ENCODE assay signal across 29 mouse cellular contexts in genomic region chr11:118530313-118530712, GRCm38 (mm10). TPM values are rescaled to one million over a fixed set of nuclear protein-coding genes. Genes with fewer than 3 reads are reported as not detected.
DNase-seq lines count a peak whose midpoint lies in the region; ATAC-seq and TF ChIP-seq lines count a peak whose summit lies in the region.
"Had no signal": no experiment of that assay in that cellular context is flagged by ENCODE, and none has a peak within 500 bp of the region (broad histone marks: within the 10 kb centered on the region; RNA-seq: fewer than 3 reads in every experiment).

No protein-coding gene starts in this region.

- H3K27ac ChIP-seq in forebrain, embryonic 13.5 days: peak overlapping the region; percentile 40
- no peak overlapping the region for H3K27ac ChIP-seq in forebrain, embryonic 10.5 days
- H3K27ac ChIP-seq in midbrain, embryonic 15.5 days: 0 out of 2 replicates have a peak overlapping the region, but pooled peaks have one; percentile 38
- H3K27ac ChIP-seq in midbrain, embryonic 14.5 days (replicated peaks; ENCODE audit: low read depth, low read length): no peak overlapping the region
- H3K27ac ChIP-seq in forebrain, postnatal 0 days (ENCODE audit: low read depth, low read length): peak overlapping the region; percentile 45; the same call in 1 of the 2 replicates
- H3K27ac ChIP-seq: embryonic facial prominence, embryonic 12.5 days; heart, embryonic 13.5 days; intestine, embryonic 15.5 days; liver, embryonic 12.5 days; midbrain, embryonic 12.5 days; stomach, postnatal 0 days had no signal

- no peak overlapping the region; the same call in 1 of the 2 replicates for H3K9ac ChIP-seq in forebrain, embryonic 13.5 days
- H3K9ac ChIP-seq in midbrain, embryonic 15.5 days: no peak overlapping the region
- H3K9ac ChIP-seq in midbrain, embryonic 14.5 days (replicated peaks; ENCODE audit: low read length): no peak overlapping the region
- no peak overlapping the region for H3K9ac ChIP-seq in forebrain, postnatal 0 days
- H3K9ac ChIP-seq: embryonic facial prominence, embryonic 12.5 days; heart, embryonic 13.5 days; intestine, embryonic 15.5 days; liver, embryonic 12.5 days; liver, postnatal 0 days; midbrain, embryonic 12.5 days had no signal

- H3K27me3 ChIP-seq in forebrain, embryonic 13.5 days: peaks cover 19% of the 10 kb centered on the region; the same call in 1 of the 2 replicates
- H3K27me3 ChIP-seq in forebrain, embryonic 10.5 days (ENCODE audit: poor library complexity, severe bottlenecking): peaks cover 25% of the 10 kb centered on the region
- H3K27me3 ChIP-seq in midbrain, embryonic 15.5 days (replicated peaks): 0 out of 2 replicates have a peak, but pooled peaks cover 2% of the 10 kb centered on the region
- H3K27me3 ChIP-seq in midbrain, embryonic 14.5 days (ENCODE audit: control insufficient read depth, insufficient read depth, low read length): no peaks in the 10 kb centered on the region
- no peaks in the 10 kb centered on the region for H3K27me3 ChIP-seq in forebrain, postnatal 0 days (ENCODE audit: insufficient read depth, low read length)
- H3K27me3 ChIP-seq: embryonic facial prominence, embryonic 12.5 days had no signal

- no peaks in the 10 kb centered on the region for H3K9me3 ChIP-seq in forebrain, embryonic 13.5 days (replicated peaks)
- no peaks in the 10 kb centered on the region for H3K9me3 ChIP-seq in forebrain, embryonic 10.5 days
- no peaks in the 10 kb centered on the region for H3K9me3 ChIP-seq in midbrain, embryonic 15.5 days
- H3K9me3 ChIP-seq in midbrain, embryonic 14.5 days (ENCODE audit: control insufficient read depth, low read length): no peaks in the 10 kb centered on the region
- H3K9me3 ChIP-seq in forebrain, postnatal 0 days (ENCODE audit: low read length): no peaks in the 10 kb centered on the region
- H3K9me3 ChIP-seq: embryonic facial prominence, embryonic 12.5 days; heart, embryonic 13.5 days; intestine, embryonic 15.5 days; liver, embryonic 12.5 days; megakaryocyte, embryonic 14.5 days; midbrain, embryonic 12.5 days had no signal

- H3K36me3 ChIP-seq in forebrain, embryonic 13.5 days (ENCODE audit: poor library complexity, severe bottlenecking): no peaks in the 10 kb centered on the region
- H3K36me3 ChIP-seq in forebrain, embryonic 10.5 days (replicated peaks): no peaks in the 10 kb centered on the region
- no peaks in the 10 kb centered on the region for H3K36me3 ChIP-seq in midbrain, embryonic 15.5 days (replicated peaks)
- no peaks in the 10 kb centered on the region for H3K36me3 ChIP-seq in midbrain, embryonic 14.5 days (ENCODE audit: control insufficient read depth, insufficient read depth, low read length)
- H3K36me3 ChIP-seq in forebrain, postnatal 0 days (ENCODE audit: insufficient read depth): no peaks in the 10 kb centered on the region
- H3K36me3 ChIP-seq: embryonic facial prominence, embryonic 12.5 days; G1E; heart, embryonic 13.5 days; intestine, embryonic 15.5 days; liver, embryonic 12.5 days; midbrain, embryonic 12.5 days had no signal

- TF ChIP-seq CTCF in forebrain, postnatal 0 days (IDR thresholded peaks at IDR 0.05; ENCODE audit: low read depth): no peak

- H3K4me2 ChIP-seq in forebrain, embryonic 13.5 days: no peak overlapping the region
- H3K4me2 ChIP-seq in midbrain, embryonic 15.5 days: no peak overlapping the region
- H3K4me2 ChIP-seq in midbrain, embryonic 14.5 days (ENCODE audit: low read length): no peak overlapping the region
- no peak overlapping the region for H3K4me2 ChIP-seq in forebrain, postnatal 0 days (ENCODE audit: low read depth)
- H3K4me2 ChIP-seq: embryonic facial prominence, embryonic 12.5 days; heart, embryonic 13.5 days; intestine, embryonic 15.5 days; liver, embryonic 12.5 days; midbrain, embryonic 12.5 days had no signal

- ATAC-seq in forebrain, embryonic 13.5 days: peak; percentile 13; the same call in 1 of the 2 replicates
- ATAC-seq in midbrain, embryonic 15.5 days (replicated peaks): no peak
- ATAC-seq in midbrain, embryonic 14.5 days (ENCODE audit: low FRiP score, low TSS enrichment): no peak
- ATAC-seq in forebrain, postnatal 0 days: peak; percentile 7; the same call in 1 of the 2 replicates
- ATAC-seq in megakaryocyte progenitor cell, adult 5-6 weeks (replicated peaks; ENCODE audit: poor library complexity): no peak
- ATAC-seq: intestine, embryonic 15.5 days; liver, embryonic 12.5 days; liver, postnatal 0 days had no signal

- no peak overlapping the region for H3K4me3 ChIP-seq in forebrain, embryonic 13.5 days
- no peak overlapping the region for H3K4me3 ChIP-seq in forebrain, embryonic 10.5 days
- no peak overlapping the region for H3K4me3 ChIP-seq in midbrain, embryonic 15.5 days
- H3K4me3 ChIP-seq in midbrain, embryonic 14.5 days (replicated peaks; ENCODE audit: low read depth, low read length): no peak overlapping the region
- H3K4me3 ChIP-seq in forebrain, postnatal 0 days (ENCODE audit: low read depth, low read length): no peak overlapping the region
- H3K4me3 ChIP-seq: embryonic facial prominence, embryonic 12.5 days; heart, embryonic 13.5 days; intestine, embryonic 15.5 days; liver, embryonic 12.5 days; midbrain, embryonic 12.5 days had no signal

- peaks cover 25% of the 10 kb centered on the region for H3K4me1 ChIP-seq in forebrain, embryonic 13.5 days
- peaks cover 35% of the 10 kb centered on the region for H3K4me1 ChIP-seq in forebrain, embryonic 10.5 days
- H3K4me1 ChIP-seq in midbrain, embryonic 15.5 days: peaks cover 20% of the 10 kb centered on the region
- H3K4me1 ChIP-seq in midbrain, embryonic 14.5 days (ENCODE audit: control insufficient read depth, insufficient read depth, low read length): peaks cover 14% of the 10 kb centered on the region
- no peaks in the 10 kb centered on the region for H3K4me1 ChIP-seq in forebrain, postnatal 0 days (ENCODE audit: insufficient read depth)
- H3K4me1 ChIP-seq: heart, embryonic 13.5 days had no signal

- DNase-seq in forebrain, embryonic 10.5 days (ENCODE audit: extremely low spot score, low spot score): no peak
- no peak for DNase-seq in midbrain, embryonic 14.5 days
- DNase-seq in forebrain, postnatal 0 days: no peak
- peak; percentile 77 for DNase-seq in retina, postnatal 1 day
- DNase-seq in spleen, adult 12 weeks (ENCODE audit: low spot score): no peak
- DNase-seq: adrenal gland, adult 8-10 months; cerebellum, adult 8-10 months; cerebellum, postnatal 25 days; gastrocnemius, postnatal 10 days; heart, postnatal 10 days; kidney, adult 2 months; kidney, postnatal 36 days; liver, postnatal 0 days; lung, postnatal 36 days; right cerebral cortex, postnatal 25 days; spleen, adult 18-20 months; thymus, adult 18-20 months; thymus, postnatal 4 days had no signal

- WGBS in forebrain, embryonic 13.5 days: 47% methylated on average over 8 of the region's 8 CpGs
- 77% methylated on average over 8 of the region's 8 CpGs for WGBS in forebrain, embryonic 10.5 days
- 60% methylated on average over 8 of the region's 8 CpGs for WGBS in midbrain, embryonic 15.5 days
- WGBS in midbrain, embryonic 14.5 days: 75% methylated on average over 8 of the region's 8 CpGs
- WGBS in forebrain, postnatal 0 days: 43% methylated on average over 8 of the region's 8 CpGs

RNA-seq across cellular contexts. Expression of gene Engase, which starts 53.7 kb away (rescaled TPM):
- 4.5 and 5.6 TPM in 2 replicates for polyA plus RNA-seq in forebrain, embryonic 13.5 days (2015; fragmentation: Nextera tagmentation; extraction: Ambion mirVana)
- polyA plus RNA-seq in forebrain, embryonic 10.5 days (2016; fragmentation: Nextera tagmentation; extraction: Ambion mirVana): 7.1 and 7.9 TPM in 2 replicates
- 6.6 and 8.2 TPM in 2 replicates for polyA plus RNA-seq in midbrain, embryonic 15.5 days (2015; fragmentation: Nextera tagmentation; extraction: Ambion mirVana)
- 2.6 and 4.2 TPM in 2 replicates for polyA plus RNA-seq in midbrain, embryonic 14.5 days (2014; fragmentation: Nextera tagmentation; extraction: Ambion mirVana)
- total RNA-seq in forebrain, postnatal 0 days (2014; rRNA removed): 8.1 and 8.5 TPM in 2 replicates
- 4.2 and 5.7 TPM in 2 replicates for polyA plus RNA-seq in forebrain, postnatal 0 days (2015; fragmentation: Nextera tagmentation; extraction: Ambion mirVana)
- total RNA-seq in megakaryocyte progenitor cell, adult 5-6 weeks (2015): 0.89 and 1.2 TPM in 2 replicates
- 3.2 and 4.6 TPM in 2 replicates for total RNA-seq in megakaryocyte progenitor cell, adult 5-6 weeks (2017)

Comparison
In these comparisons a context has a peak if more than half of its experiments do, and no peak if none do; other contexts are left out.
1. H3K27ac ChIP-seq: peak in forebrain, embryonic 13.5 days (single experiment), midbrain, embryonic 15.5 days (single experiment) and forebrain, postnatal 0 days (single experiment); none in forebrain, embryonic 10.5 days (single experiment) and midbrain, embryonic 14.5 days (single experiment).
2. ATAC-seq: peak in forebrain, embryonic 13.5 days (single experiment) and forebrain, postnatal 0 days (single experiment); none in midbrain, embryonic 15.5 days (single experiment), midbrain, embryonic 14.5 days (single experiment) and megakaryocyte progenitor cell, adult 5-6 weeks (single experiment).